Mouse (Mus musculus): ENCODE results near the gene Gbp6. TPM values are rescaled to one million over a fixed set of nuclear protein-coding genes. Genes with fewer than 3 reads are reported as not detected.

Gbp6 gene
- 7.0 and 8.9 TPM in 2 replicates for polyA plus RNA-seq (2012; rRNA removed; ENCODE audit: low replicate concordance)

GRCm38 (mm10) chr5:105293226-105294165 lies at the start of gene Gbp6, which contains the start of gene Gm43302:
Gbp6 (minus strand) TSS chr5:105293698.
Gm43302 (minus strand) TSS chr5:105293695.

GRCm38 (mm10) chr5:105239483-105240047 lies 53.9 kb downstream of the Gbp6 start, which contains the start of gene Gbp10:
Gbp10 (minus strand) TSS chr5:105239533.

Other genes with a start within 250 kb of the Gbp6 start
- 10.4 and 14.8 TPM in 2 replicates for gene Gbp9, start 154.2 kb downstream of the Gbp6 start, polyA plus RNA-seq (2012; rRNA removed; ENCODE audit: low replicate concordance)
- gene Gbp8, start 154.2 kb downstream of the Gbp6 start, polyA plus RNA-seq (2012; rRNA removed; ENCODE audit: low replicate concordance), result 5.4 and 7.0 TPM in 2 replicates
- 24.1 and 27.4 TPM in 2 replicates for gene Gbp4, start 154.1 kb downstream of the Gbp6 start, polyA plus RNA-seq (2012; rRNA removed; ENCODE audit: low replicate concordance)
- gene Gbp10, start 54.2 kb downstream of the Gbp6 start, polyA plus RNA-seq (2012; rRNA removed; ENCODE audit: low replicate concordance), result 2.4 and 3.3 TPM in 2 replicates
- 2.0 and 6.3 TPM in 2 replicates for gene Gm43302, start within 50 bp of the Gbp6 start, polyA plus RNA-seq (2012; rRNA removed; ENCODE audit: low replicate concordance)
- 6.9 and 8.6 TPM in 2 replicates for gene Lrrc8b, start 122.1 kb upstream of the Gbp6 start, polyA plus RNA-seq (2012; rRNA removed; ENCODE audit: low replicate concordance)
- 32.4 and 32.5 TPM in 2 replicates for gene Lrrc8c, start 225.7 kb upstream of the Gbp6 start, polyA plus RNA-seq (2012; rRNA removed; ENCODE audit: low replicate concordance)